Mouse (Mus musculus): ENCODE results near the gene Oog4.
"Not testable (repeated sequence)": the region's sequence is repeated elsewhere in the genome, so short reads cannot be mapped to it uniquely, and the experiment has no call there.

The Oog4 gene

GRCm38 (mm10) chr4:143450224-143450623 is at the start of gene Oog4:
Oog4 (minus strand) TSS chr4:143450324.
- in situ Hi-C loops (cut with MboI, MseI) = no loop called here

- in situ Hi-C loops (cut with MboI, MseI) = not testable (repeated sequence)
Measured at GRCm38 (mm10) chr4:143426770-143427169, 23.4 kb downstream of the Oog4 start.

- in situ Hi-C loops (cut with MboI, MseI) = loop anchor here (25.0 kb wide), 1 partner anchor 1627 kb away; the partner anchor contains the start of genes Casp9 and Dnajc16
Measured at GRCm38 (mm10) chr4:143414121-143414520, 36.0 kb downstream of the Oog4 start.

DNA sequence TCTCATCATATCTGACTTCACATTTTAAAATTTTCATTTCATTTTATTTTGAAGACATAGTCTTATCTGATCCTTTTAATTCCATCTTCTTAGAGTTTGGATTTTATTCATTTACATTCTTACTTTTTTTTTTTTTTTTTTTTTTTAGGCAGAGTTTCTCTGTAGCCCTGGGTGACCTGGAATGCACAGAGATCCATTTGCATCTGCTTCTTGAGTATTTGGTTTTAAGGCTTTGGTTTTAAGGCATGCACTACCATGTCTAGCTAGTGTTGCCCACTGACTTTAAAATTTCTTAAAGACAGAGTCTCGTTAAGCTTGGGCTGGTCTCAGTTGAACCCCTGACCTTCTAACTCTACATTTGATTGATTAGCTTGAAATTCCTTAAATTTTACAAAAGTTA is 36.5 kb downstream of the Oog4 start:
- in situ Hi-C loops (cut with MboI, MseI) = loop anchor here (25.0 kb wide), 1 partner anchor 1626 kb away; the partner anchor contains the start of genes Casp9 and Dnajc16

- in situ Hi-C loops (cut with MboI, MseI) = loop anchor here (25.0 kb wide), 1 partner anchor 1625 kb away; the partner anchor contains the start of genes Casp9 and Dnajc16
Measured at GRCm38 (mm10) chr4:143412219-143413092, 37.7 kb downstream of the Oog4 start, which contains the start of gene Pramef8. Pramef8 (plus strand) TSS chr4:143412426.

DNA sequence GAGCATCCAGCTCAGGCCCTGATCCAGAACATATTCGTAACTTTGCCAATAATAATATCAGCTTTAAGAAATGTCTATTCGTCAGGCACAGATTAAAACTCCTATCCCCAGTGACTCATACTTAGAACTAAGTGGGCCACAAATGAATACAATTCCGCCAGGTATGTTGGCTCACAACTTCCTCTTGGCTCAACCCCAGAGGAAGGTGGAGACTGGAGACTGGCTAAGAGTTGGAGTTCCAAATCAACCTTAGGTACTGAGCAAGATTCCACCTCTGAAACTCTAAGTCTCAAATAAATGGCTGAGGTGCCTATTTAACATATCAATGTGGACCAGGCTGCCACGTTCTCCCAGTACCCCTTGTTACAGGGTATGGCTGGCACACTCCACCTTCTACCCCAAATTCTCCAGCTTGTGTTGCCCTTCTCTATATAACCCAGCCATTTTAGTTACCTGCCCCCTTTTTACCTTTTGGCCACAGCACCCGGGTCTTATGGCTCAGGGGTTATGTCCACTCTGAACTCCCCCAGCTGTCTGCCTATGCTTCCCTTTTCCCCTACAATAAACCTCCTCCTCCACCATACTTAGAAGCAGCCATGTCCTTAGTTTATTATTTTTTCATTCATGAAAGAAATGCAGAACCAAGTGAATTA is 38.4 kb downstream of the Oog4 start:
- in situ Hi-C loops (cut with MboI, MseI) = loop anchor here (25.0 kb wide), 1 partner anchor 1624 kb away; the partner anchor contains the start of genes Casp9 and Dnajc16

DNA sequence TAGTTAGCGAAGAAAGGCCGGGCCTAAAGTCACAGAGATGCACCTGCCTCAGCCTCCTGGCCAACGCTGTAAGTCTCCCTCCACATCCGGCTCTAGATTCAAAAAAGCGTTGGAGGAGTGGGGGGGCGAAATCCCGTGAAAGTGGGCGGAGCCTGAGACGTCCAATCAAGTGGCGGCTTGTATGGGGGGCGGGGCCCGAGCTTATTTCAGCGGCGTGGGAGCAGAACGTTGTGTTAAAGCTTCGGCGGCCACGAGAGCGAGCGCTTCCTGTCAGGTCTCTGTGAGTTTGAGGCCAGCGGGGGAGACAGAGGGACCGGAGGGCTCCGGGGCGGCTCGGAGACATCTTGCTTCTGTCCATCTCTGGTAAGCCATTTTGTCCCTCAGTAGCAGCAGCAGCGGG is 55.9 kb downstream of the Oog4 start, which contains the start of gene Pramel1:
Gene Pramel1, plus strand, starts transcription at position 248 of the 400 bp plus-strand sequence.
- in situ Hi-C loops (cut with MboI, MseI) = no loop called here

DNA sequence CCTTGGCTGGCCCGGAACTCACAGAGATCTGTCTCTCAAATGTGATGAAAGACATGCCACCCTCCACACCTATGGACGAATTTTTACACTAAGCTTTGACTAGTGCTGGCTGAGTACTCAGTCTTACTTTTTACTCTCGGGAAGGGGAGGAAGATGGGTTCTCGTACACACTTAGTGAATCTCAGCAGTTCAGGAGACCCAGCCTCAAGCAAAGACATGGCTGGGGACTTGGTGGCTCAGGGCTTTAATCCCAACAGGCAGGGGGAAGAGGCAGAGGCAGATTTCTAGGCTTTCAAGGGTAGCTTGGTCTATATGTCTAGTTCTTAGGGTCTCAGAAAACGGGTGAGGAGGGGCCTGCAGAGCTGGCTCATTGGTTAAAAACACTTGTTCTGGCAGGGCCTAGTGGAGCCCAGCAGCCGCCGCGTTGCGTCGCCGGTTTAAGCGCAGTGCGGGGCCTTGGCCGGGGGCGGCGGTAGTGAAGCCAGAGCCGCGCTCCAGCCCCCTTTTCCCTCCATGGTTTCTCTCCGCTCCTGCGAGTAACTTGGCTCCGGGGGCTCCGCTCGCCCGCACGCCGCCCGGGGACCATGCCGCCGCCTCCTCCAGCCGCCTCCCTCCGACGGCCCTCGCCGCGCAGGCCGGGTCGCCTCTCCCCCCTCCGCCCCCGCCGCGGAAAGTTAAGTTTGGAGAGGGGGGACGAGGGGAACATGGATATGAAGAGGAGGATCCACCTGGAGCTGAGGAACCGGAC is 61.0 kb downstream of the Oog4 start:
- in situ Hi-C loops (cut with MboI, MseI) = no loop called here

Data from T-helper 1 cell (primary cell).